Mouse (Mus musculus) ES-E14 (cell line): ENCODE measurements around the gene Pard3. TPM values are rescaled to one million over a fixed set of nuclear protein-coding genes. Genes with fewer than 3 reads are reported as not detected.

ENCODE experiments used
- DNase-seq: peaks from one replicate; pipeline ENCODE4 v3.0.0-alpha.2; 2013; ENCODE audit warnings: low read depth, low spot score
- H3K27ac ChIP-seq: 2 replicates; pipeline ENCODE4 v1.5.1; 2012; ENCODE audit warnings: low read depth, mild to moderate bottlenecking, low read length, moderate library complexity, mixed read lengths; ENCODE audit not compliant: poor library complexity, insufficient read depth, severe bottlenecking
- H3K36me3 ChIP-seq: 2 replicates; pipeline ENCODE4 v1.6.1; 2012; ENCODE audit warnings: mild to moderate bottlenecking, low read length, moderate library complexity, mixed read lengths; ENCODE audit not compliant: control insufficient read depth, poor library complexity, insufficient read depth, severe bottlenecking
- H3K4me1 ChIP-seq, 2 experiments: fragments of 150-350 bp in 1 of 2; sonication (generic) in 1 of 2; 2 replicates each; pipeline ENCODE4 v1.6.1; 2012; ENCODE audit warnings: low read length in 2 of 2, mild to moderate bottlenecking in 1 of 2, mixed read lengths in 1 of 2; ENCODE audit not compliant: control insufficient read depth in 2 of 2, insufficient read depth in 2 of 2, poor library complexity in 1 of 2
- H3K4me3 ChIP-seq, 2 experiments: fragments of 150-350 bp in 1 of 2; sonication (generic) in 1 of 2; 2 replicates each; pipeline ENCODE4 v1.5.1; 2012; ENCODE audit warnings: low read length in 2 of 2, low read depth in 1 of 2, mild to moderate bottlenecking in 1 of 2, mixed read lengths in 1 of 2; ENCODE audit not compliant: insufficient read depth in 1 of 2, poor library complexity in 1 of 2, severe bottlenecking in 1 of 2
- H3K9ac ChIP-seq: 2 replicates; pipeline ENCODE4 v1.6.1; 2012; ENCODE audit warnings: low read depth, mild to moderate bottlenecking, low read length, mixed read lengths; ENCODE audit not compliant: poor library complexity, insufficient read depth, severe bottlenecking
- H3K9me3 ChIP-seq: fragments of 150-350 bp; sonication (generic); 2 replicates; pipeline ENCODE4 v1.6.1; 2012; ENCODE audit warnings: low read depth, mild to moderate bottlenecking, low read length; ENCODE audit not compliant: control insufficient read depth, insufficient read depth
- CHD2 ChIP-seq: IDR thresholded peaks from 2 replicates; pipeline ENCODE4 v1.6.1; 2014; ENCODE audit warnings: mild to moderate bottlenecking, low read depth, low read length, inconsistent platforms
- HCFC1 ChIP-seq: IDR thresholded peaks from 2 replicates; pipeline ENCODE4 v1.6.1; 2012; ENCODE audit warnings: low read length, inconsistent platforms, borderline replicate concordance; ENCODE audit not compliant: insufficient read depth
- MAFK ChIP-seq: IDR thresholded peaks from 2 replicates; pipeline ENCODE4 v1.6.1; 2014; ENCODE audit warnings: mild to moderate bottlenecking, low read depth, low read length, inconsistent platforms; ENCODE audit not compliant: insufficient read depth
- ZC3H11A ChIP-seq: IDR thresholded peaks from 2 replicates; pipeline ENCODE4 v1.6.1; 2012; ENCODE audit warnings: low read depth, mild to moderate bottlenecking, inconsistent platforms, low read length, borderline replicate concordance
- ZNF384 ChIP-seq: IDR thresholded peaks from 2 replicates; pipeline ENCODE4 v1.6.1; 2012; ENCODE audit warnings: low read depth, low read length, inconsistent platforms
- in situ Hi-C, 2 experiments: fragments of 600-800 bp; cut with MboI; formaldehyde crosslinking; loops; one replicate each; pipeline ENCODE4 v1.15.1; 2025; ENCODE audit warnings: low sequenced_read_pairs in 2 of 2, inconsistent platforms in 1 of 2; ENCODE audit not compliant: unreplicated experiment in 2 of 2
- total RNA-seq: library from RNA; depleted of rRNA; stranded (reverse); fragments of 300-350 nt; gene quantifications from 2 replicates; pipeline ENCODE4 v1.2.3, GENCODE M21; 2012

Pard3 gene
- total RNA-seq, 1 experiment = 30.2 TPM

- TF ChIP-seq ZC3H11A (no peak), HCFC1 (no peak), MAFK (no peak), CHD2 (no peak), ZNF384 (no peak)
- H3K36me3 ChIP-seq = no peaks in the 10 kb centered on the region
- no peak for DNase-seq
- no peaks in the 10 kb centered on the region for H3K9me3 ChIP-seq
- no peak overlapping the region for H3K4me3 ChIP-seq
- no peak overlapping the region for H3K9ac ChIP-seq
- in situ Hi-C loops = no loop called here
- H3K27ac ChIP-seq = no peak overlapping the region
- peaks cover 0 to 3% of the 10 kb centered on the region in 2 experiments; a peak in 1 of 4 replicates for H3K4me1 ChIP-seq
Measured at GRCm38 (mm10) chr8:127577656-127578055, 514.0 kb downstream of the Pard3 start.

GRCm38 (mm10) chr8:127579436-127579835, 515.7 kb downstream of the Pard3 start:
- in situ Hi-C loops = no loop called here
- peak overlapping the region; percentile 34 to 66; a peak in 3 of 4 replicates for H3K4me3 ChIP-seq
- no peaks in the 10 kb centered on the region for H3K36me3 ChIP-seq
- TF ChIP-seq ZNF384 = no peak
- TF ChIP-seq MAFK = no peak
- TF ChIP-seq ZC3H11A = no peak
- TF ChIP-seq CHD2 = no peak
- TF ChIP-seq HCFC1 = no peak
- H3K27ac ChIP-seq = no peak overlapping the region
- no peak overlapping the region; the same call in 1 of the 2 replicates for H3K9ac ChIP-seq
- peaks cover 2 to 3% of the 10 kb centered on the region in 2 experiments; a peak in 2 of 4 replicates for H3K4me1 ChIP-seq
- no peaks in the 10 kb centered on the region for H3K9me3 ChIP-seq
- DNase-seq = peak; percentile 53

- no peak overlapping the region for H3K9ac ChIP-seq
- peaks cover 2 to 3% of the 10 kb centered on the region in 2 experiments; a peak in 2 of 4 replicates for H3K4me1 ChIP-seq
- H3K27ac ChIP-seq = no peak overlapping the region
- TF ChIP-seq CHD2 (no peak), HCFC1 (no peak), MAFK (no peak), ZC3H11A (no peak)
- DNase-seq = no peak
- H3K4me3 ChIP-seq = no peak overlapping the region
- H3K36me3 ChIP-seq = no peaks in the 10 kb centered on the region
- in situ Hi-C loops = no loop called here
- no peaks in the 10 kb centered on the region for H3K9me3 ChIP-seq
Measured at GRCm38 (mm10) chr8:127583429-127583828, 519.7 kb downstream of the Pard3 start.

- H3K9me3 ChIP-seq = no peaks in the 10 kb centered on the region
- H3K9ac ChIP-seq = no peak overlapping the region
- DNase-seq = no peak
Measured at GRCm38 (mm10) chr8:127585618-127586017, 521.9 kb downstream of the Pard3 start.

GRCm38 (mm10) chr8:127586681-127587080, 523.0 kb downstream of the Pard3 start:
- Histone ChIP-seq H3K36me3 (no peaks in the 10 kb centered on the region), H3K9ac (no peak overlapping the region), H3K4me1 (peaks cover 0 to 2% of the 10 kb centered on the region in 2 experiments; a peak in 1 of 4 replicates), H3K27ac (no peak overlapping the region), H3K4me3 (no peak overlapping the region), H3K9me3 (no peaks in the 10 kb centered on the region)
- no peak for TF ChIP-seq ZC3H11A
- no peak for TF ChIP-seq HCFC1
- TF ChIP-seq CHD2 = no peak
- TF ChIP-seq MAFK = no peak
- no peak for TF ChIP-seq ZNF384
- in situ Hi-C loops = no loop called here
- DNase-seq = no peak

More at GRCm38 (mm10) chr8:127585618-127586017, 521.9 kb downstream of the Pard3 start:
- no peaks in the 10 kb centered on the region for H3K36me3 ChIP-seq
- in situ Hi-C loops = no loop called here
- TF ChIP-seq ZC3H11A = no peak
- TF ChIP-seq ZNF384 = no peak
- no peak for TF ChIP-seq CHD2
- no peak for TF ChIP-seq HCFC1
- no peak for TF ChIP-seq MAFK
- no peak overlapping the region for H3K27ac ChIP-seq
- H3K4me1 ChIP-seq = peaks cover 0 to 2% of the 10 kb centered on the region in 2 experiments; a peak in 1 of 4 replicates
- H3K4me3 ChIP-seq = no peak overlapping the region
